Mouse (Mus musculus) midbrain, postnatal 0 days (tissue): ENCODE data around the gene 2310061I04Rik. TPM values are rescaled to one million over a fixed set of nuclear protein-coding genes. Genes with fewer than 3 reads are reported as not detected.

Experiments used
- ATAC-seq: fragments of 200-750 bp; cut with Nextera tagmentation; 2 replicates; pipeline ENCODE4 v1.8.0; 2017; ENCODE audit warnings: moderate number of reproducible peaks, mild to moderate bottlenecking, moderate TSS enrichment, moderate library complexity; ENCODE audit not compliant: low FRiP score
- DNase-seq: peaks from one replicate; pipeline ENCODE4 v3.0.0-alpha.2; 2015; ENCODE audit warnings: low spot score
- H3K27ac ChIP-seq: fragments of 300-500 bp; sonication (generic); 2 replicates; pipeline ENCODE4 v1.5.1; 2014; ENCODE audit warnings: low read depth, mild to moderate bottlenecking, low read length, mixed read lengths
- H3K27me3 ChIP-seq: fragments of 300-500 bp; sonication (generic); 2 replicates; pipeline ENCODE4 v1.6.1; 2014; ENCODE audit warnings: low read length, control low read depth, mixed read lengths; ENCODE audit not compliant: insufficient read depth
- H3K36me3 ChIP-seq: fragments of 300-500 bp; sonication (generic); 2 replicates; pipeline ENCODE4 v1.6.1; 2014; ENCODE audit warnings: low read length, control low read depth, mixed read lengths; ENCODE audit not compliant: insufficient read depth
- H3K4me1 ChIP-seq: fragments of 300-500 bp; sonication (generic); 2 replicates; pipeline ENCODE4 v1.6.1; 2014; ENCODE audit warnings: mild to moderate bottlenecking, control low read depth, antibody characterized with exemption, low read length, mixed read lengths; ENCODE audit not compliant: insufficient read depth
- H3K4me2 ChIP-seq: fragments of 300-500 bp; sonication (generic); 2 replicates; pipeline ENCODE4 v1.6.1; 2014; ENCODE audit warnings: low read depth, mild to moderate bottlenecking, low read length, mixed read lengths; ENCODE audit not compliant: poor library complexity, severe bottlenecking
- H3K4me3 ChIP-seq: fragments of 300-500 bp; sonication (generic); 2 replicates; pipeline ENCODE4 v1.5.1; 2014; ENCODE audit warnings: low read depth, mild to moderate bottlenecking, low read length, moderate library complexity
- H3K9ac ChIP-seq: fragments of 300-500 bp; sonication (generic); replicated peaks from 2 replicates; pipeline ENCODE4 v1.6.1; 2014; ENCODE audit warnings: mild to moderate bottlenecking, low read length, moderate library complexity, mixed read lengths; ENCODE audit not compliant: poor library complexity, severe bottlenecking
- H3K9me3 ChIP-seq: fragments of 300-500 bp; sonication (generic); 2 replicates; pipeline ENCODE4 v1.6.1; 2016; ENCODE audit warnings: low read length, control low read depth
- CTCF ChIP-seq: IDR thresholded peaks from 2 replicates; pipeline ENCODE4 v1.5.1; 2016; ENCODE audit warnings: antibody characterized with exemption, mild to moderate bottlenecking
- WGBS: fragments of 180-500 bp; shearing (Covaris S2); extraction: QIAGEN DNeasy Blood & Tissue Kit; methylation state at CpG from one replicate; pipeline ENCODE4 v1.1.7; 2014; 5-methylcytosine and 5-hydroxymethylcytosine counted together
- polyA plus RNA-seq: library from polyadenylated mRNA; unstranded; fragments of >200 nt; fragmentation: Nextera tagmentation; extraction: Ambion mirVana; gene quantifications from 2 replicates; pipeline ENCODE4 v1.2.1, GENCODE M21; 2015
- total RNA-seq: library from RNA; depleted of rRNA; stranded (reverse); fragments of >200 nt; gene quantifications from 2 replicates; pipeline ENCODE4 v1.2.3, GENCODE M21; 2014

The 2310061I04Rik gene
- total and polyA plus RNA-seq, 2 experiments from 2014 or later, result 47.7 to 88.3 TPM

DNA sequence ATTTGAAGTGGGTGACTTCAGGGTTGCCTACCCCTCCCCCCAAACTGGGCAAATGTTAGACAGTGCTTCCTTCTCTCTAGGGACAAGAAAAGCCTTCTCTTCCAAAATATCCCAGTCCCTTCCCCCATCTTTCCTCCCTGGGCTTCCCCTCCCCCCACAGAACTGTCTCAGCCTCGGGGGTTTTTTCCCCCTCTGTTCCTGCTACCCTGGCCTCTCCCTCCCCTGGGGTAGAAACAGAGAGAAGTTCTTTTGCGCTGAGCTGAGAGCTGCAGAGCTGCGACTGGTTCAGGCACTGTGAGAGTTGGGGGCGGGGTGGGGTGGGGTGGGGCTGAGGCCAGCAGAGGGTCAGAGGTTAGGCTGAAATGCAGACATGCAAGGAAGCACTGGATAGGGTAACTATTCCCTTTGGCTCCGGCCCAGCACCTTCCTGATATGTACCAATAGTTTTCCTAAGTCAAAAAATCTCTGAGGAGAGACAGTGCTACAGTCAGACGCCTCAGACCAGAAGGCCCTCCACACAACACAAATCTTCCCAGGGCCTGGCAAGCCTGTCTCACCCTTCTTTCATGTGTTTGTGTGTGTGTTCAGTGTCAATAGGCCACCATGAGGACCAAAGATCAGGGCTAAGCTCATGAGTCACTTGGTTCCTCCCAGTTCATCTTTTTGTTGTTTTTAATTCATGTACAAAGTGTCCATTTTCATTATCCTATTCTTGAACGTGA, 27.7 kb downstream of the 2310061I04Rik start:
- peak; percentile 21 for DNase-seq
- no peak for TF ChIP-seq CTCF
- Histone ChIP-seq H3K9me3 (no peaks in the 10 kb centered on the region), H3K9ac (peak overlapping the region; percentile 69), H3K4me2 (peak overlapping the region; percentile 91), H3K4me3 (peak overlapping the region; percentile 76), H3K36me3 (no peaks in the 10 kb centered on the region), H3K27ac (peak overlapping the region; percentile 57), H3K27me3 (no peaks in the 10 kb centered on the region), H3K4me1 (peaks cover 24% of the 10 kb centered on the region)
- 2% methylated on average over 7 of the region's 7 CpGs for WGBS
- no peak for ATAC-seq

DNA sequence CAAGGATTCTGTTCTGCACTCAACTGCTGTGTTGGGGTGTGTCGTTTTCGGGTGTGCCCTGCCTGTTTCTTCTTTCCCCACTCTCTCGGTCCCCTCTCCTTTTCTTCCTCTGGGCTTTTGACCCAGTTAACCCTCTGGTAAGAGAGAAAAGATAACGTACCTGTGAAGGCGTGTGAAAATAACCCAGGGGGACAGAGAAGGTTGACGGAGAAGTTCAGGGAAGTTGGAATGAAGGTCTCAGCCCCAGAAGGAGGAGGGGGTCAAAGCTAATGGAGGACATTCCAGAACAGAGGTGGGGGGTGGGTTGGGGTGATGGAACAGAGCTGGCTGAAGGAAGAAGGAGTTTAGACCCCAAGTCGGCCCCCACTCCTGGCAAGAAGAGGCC, 28.3 kb downstream of the 2310061I04Rik start:
- Histone ChIP-seq H3K27ac (peak overlapping the region; percentile 33; the same call in 1 of the 2 replicates), H3K9me3 (no peaks in the 10 kb centered on the region), H3K27me3 (no peaks in the 10 kb centered on the region), H3K4me3 (peak overlapping the region; percentile 76), H3K4me1 (peaks cover 24% of the 10 kb centered on the region), H3K4me2 (peak overlapping the region; percentile 91), H3K9ac (peak overlapping the region; percentile 69), H3K36me3 (no peaks in the 10 kb centered on the region)
- ATAC-seq, result no peak
- DNase-seq, result no peak
- TF ChIP-seq CTCF, result no peak
- WGBS, result 3% methylated on average over 7 of the region's 7 CpGs

DNA sequence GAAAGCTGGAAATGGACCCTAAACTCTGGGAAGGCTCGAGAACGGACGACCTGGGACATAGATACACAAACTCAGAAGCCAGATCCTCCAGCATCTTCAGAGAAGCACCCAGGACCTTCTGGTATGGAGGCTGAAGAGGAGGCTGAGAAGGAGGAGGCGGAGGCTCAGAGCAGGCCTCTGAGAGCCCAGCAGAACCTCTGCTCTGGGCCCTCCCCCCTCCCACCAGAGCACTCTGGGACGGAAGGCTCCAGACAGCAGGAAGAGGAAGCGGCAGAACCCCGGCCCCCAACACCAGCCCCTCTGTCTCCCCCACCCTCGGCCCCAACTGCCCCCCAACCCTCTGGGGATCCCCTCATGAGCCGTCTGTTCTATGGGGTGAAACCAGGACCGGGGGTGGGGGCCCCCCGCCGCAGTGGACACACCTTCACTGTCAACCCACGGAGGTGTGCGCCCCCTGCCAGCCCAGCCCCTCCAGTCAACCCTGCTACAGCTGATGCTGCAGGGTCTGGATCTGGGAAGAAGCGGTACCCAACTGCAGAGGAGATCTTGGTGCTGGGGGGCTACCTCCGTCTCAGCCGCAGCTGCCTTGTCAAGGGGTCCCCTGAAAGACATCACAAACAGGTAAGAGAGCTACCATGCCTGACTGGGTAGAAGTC, 28.9 kb downstream of the 2310061I04Rik start:
- ATAC-seq, result no peak
- peak overlapping the region; percentile 89 for H3K27ac ChIP-seq
- H3K36me3 ChIP-seq, result no peaks in the 10 kb centered on the region
- peak overlapping the region; percentile 91 for H3K4me2 ChIP-seq
- no peaks in the 10 kb centered on the region for H3K27me3 ChIP-seq
- H3K9me3 ChIP-seq, result no peaks in the 10 kb centered on the region
- peak overlapping the region; percentile 69 for H3K9ac ChIP-seq
- H3K4me3 ChIP-seq, result peak overlapping the region; percentile 76
- no peak for DNase-seq
- H3K4me1 ChIP-seq, result peaks cover 24% of the 10 kb centered on the region
- TF ChIP-seq CTCF, result no peak
- 25% methylated on average over 17 of the region's 17 CpGs for WGBS

GRCm38 (mm10) chr17:35866911-35867890, 30.0 kb downstream of the 2310061I04Rik start:
- TF ChIP-seq CTCF, result 0 out of 2 replicates have a peak, but pooled peaks have one; percentile 23
- peak overlapping the region; percentile 91 for H3K4me2 ChIP-seq
- H3K36me3 ChIP-seq, result no peaks in the 10 kb centered on the region
- H3K27me3 ChIP-seq, result no peaks in the 10 kb centered on the region
- no peak for DNase-seq
- no peak for ATAC-seq
- H3K4me3 ChIP-seq, result peak overlapping the region; percentile 76
- WGBS, result 6% methylated on average over 26 of the region's 26 CpGs
- peak overlapping the region; percentile 83 for H3K9ac ChIP-seq
- H3K27ac ChIP-seq, result peak overlapping the region; percentile 89
- peaks cover 20% of the 10 kb centered on the region for H3K4me1 ChIP-seq
- no peaks in the 10 kb centered on the region for H3K9me3 ChIP-seq

DNA sequence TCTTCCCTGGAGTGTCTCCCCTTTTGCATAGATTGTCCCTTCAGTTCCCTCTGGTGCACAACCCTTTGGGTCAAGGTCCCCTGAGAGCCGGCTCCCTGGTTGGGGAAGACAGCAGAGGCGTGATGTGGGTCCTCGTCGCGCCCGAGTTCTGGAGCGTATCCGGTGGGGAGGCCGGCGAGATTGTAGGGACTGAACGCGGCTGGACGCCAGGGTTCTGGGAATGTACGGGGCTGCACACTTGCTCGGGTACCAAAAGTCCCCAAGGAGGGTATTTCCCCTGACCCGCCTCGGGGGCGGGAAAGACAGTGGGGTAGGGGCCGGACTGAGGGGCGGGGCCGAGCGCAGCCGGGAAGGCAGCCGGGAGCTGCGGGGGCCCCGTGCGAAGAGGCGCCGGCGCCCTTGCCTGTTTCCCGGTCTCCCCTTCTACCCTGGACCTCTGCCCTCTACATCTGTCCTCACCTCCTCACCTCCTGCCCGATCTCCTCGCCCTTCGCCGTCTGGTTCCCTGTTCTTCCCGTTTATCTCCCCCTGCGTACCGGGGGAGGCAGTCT, 30.9 kb downstream of the 2310061I04Rik start:
- TF ChIP-seq CTCF, result no peak
- Histone ChIP-seq H3K9me3 (no peaks in the 10 kb centered on the region), H3K4me2 (peak overlapping the region; percentile 91), H3K27ac (peak overlapping the region; percentile 89), H3K4me3 (peak overlapping the region; percentile 76), H3K9ac (peak overlapping the region; percentile 83), H3K27me3 (no peaks in the 10 kb centered on the region), H3K36me3 (no peaks in the 10 kb centered on the region), H3K4me1 (peaks cover 17% of the 10 kb centered on the region)
- under 1% methylated on average over 35 of the region's 38 CpGs for WGBS
- DNase-seq, result peak; percentile 52
- peak; percentile 35; the same call in 1 of the 2 replicates for ATAC-seq
